Mouse (Mus musculus): ENCODE data around the gene Dmgdh. TPM values are rescaled to one million over a fixed set of nuclear protein-coding genes. Genes with fewer than 3 reads are reported as not detected.

The Dmgdh gene
- polyA plus RNA-seq, 1 experiment from 2014 or later: not detected

DNA sequence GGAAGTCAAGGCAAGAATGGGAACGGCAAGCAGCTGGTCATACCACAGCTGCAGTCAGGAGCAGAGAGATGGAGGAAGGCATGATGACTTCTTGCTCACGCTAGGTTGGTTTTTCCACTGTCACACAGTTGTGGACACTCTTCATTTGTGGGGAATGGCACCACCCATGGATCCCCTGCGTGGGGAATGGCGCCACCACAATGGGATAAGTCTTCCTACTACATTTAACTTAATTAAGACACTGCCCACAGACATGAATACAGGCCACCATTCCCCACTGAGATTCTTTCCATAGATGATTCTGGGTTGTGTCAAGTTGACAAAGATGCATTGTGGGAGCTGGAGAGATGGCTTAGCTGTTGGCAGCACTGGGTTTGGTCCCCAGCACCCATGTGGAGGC, 38.1 kb downstream of the Dmgdh start:
- H3K4me2 ChIP-seq (replicated peaks): no peak overlapping the region
- WGBS: 88% methylated on average over 4 of the region's 4 CpGs
- ATAC-seq (ENCODE audit: low FRiP score, low read depth): no peak
- H3K27ac ChIP-seq: no peak overlapping the region
- peaks cover 4% of the 10 kb centered on the region; the same call in 1 of the 2 replicates for H3K4me1 ChIP-seq
- no peaks in the 10 kb centered on the region for H3K9me3 ChIP-seq
- no peaks in the 10 kb centered on the region for H3K27me3 ChIP-seq
- H3K36me3 ChIP-seq: no peaks in the 10 kb centered on the region
- no peak overlapping the region for H3K9ac ChIP-seq
- H3K4me3 ChIP-seq: no peak overlapping the region

DNA sequence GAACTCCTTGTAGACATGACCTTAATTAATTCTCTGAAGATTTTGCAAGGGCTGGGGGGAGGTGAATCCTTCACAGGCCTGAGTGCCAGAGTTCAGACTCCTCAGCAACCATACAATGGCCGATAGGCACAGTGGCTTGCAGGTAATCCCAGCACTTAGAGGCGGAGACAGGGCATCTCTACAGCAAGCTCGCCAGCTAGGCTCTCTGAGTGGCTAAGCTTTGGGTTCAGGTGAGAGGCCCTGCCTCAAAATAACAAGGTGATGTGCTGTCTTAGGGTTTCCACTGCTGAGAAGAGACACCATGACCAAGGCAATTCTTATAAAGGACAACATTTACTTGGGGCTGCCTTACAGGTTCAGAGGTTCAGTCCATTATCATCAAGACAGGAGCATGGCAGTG, 39.6 kb downstream of the Dmgdh start:
- no peak overlapping the region for H3K27ac ChIP-seq
- H3K27me3 ChIP-seq: no peaks in the 10 kb centered on the region
- H3K4me1 ChIP-seq: peaks cover 10% of the 10 kb centered on the region; the same call in 1 of the 2 replicates
- H3K4me3 ChIP-seq: no peak overlapping the region
- no peaks in the 10 kb centered on the region for H3K9me3 ChIP-seq
- H3K9ac ChIP-seq: no peak overlapping the region
- no peak overlapping the region for H3K4me2 ChIP-seq (replicated peaks)
- no peaks in the 10 kb centered on the region for H3K36me3 ChIP-seq
- 88% methylated on average over 3 of the region's 3 CpGs for WGBS
- ATAC-seq (ENCODE audit: low FRiP score, low read depth): no peak

DNA sequence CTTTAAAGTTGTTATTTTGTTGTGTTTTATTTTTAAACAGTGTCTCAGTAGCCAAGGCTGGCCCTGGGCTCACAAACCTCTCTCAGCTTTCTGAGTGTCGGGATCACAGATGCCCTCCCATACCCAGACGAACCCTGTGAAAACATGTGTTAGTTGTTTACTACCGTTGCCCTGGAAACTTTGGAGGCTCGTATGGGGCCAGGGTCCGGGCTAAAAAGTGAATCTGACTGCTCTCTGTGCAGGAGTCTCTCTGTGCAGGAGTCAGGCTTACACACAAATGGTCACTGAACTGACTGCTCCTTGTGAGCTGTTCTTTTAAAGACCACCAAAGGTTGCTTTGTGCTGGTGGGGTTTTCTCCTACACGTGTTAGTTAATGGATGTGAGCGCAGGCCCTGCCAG, 42.9 kb downstream of the Dmgdh start:
- WGBS: 19% methylated on average over 7 of the region's 7 CpGs
- no peak; the same call in 1 of the 2 replicates for ATAC-seq (ENCODE audit: low FRiP score, low read depth)

DNA sequence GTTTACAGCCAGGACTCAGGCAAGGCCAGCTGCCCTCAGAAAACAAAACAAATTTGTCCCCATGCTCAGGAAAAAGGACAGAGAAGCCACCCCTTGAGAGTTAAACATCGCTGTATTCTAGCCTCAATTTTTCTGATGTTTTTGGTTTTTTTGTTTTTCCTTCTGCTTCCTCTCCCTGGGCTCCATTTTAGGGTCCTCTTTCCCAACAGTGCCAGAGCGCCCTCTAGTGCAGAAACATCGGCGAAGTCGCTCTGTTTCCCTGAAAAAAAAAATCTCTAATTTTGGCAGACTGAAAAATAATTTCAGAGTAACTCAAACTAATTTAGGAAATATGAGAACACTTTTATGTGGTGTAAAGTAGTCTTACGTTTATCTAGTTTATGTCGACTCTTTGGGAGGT, 44.7 kb downstream of the Dmgdh start:
- Histone ChIP-seq H3K4me3 (0 out of 2 replicates have a peak overlapping the region, but pooled peaks have one; percentile 8), H3K36me3 (no peaks in the 10 kb centered on the region), H3K27ac (no peak overlapping the region), H3K9me3 (no peaks in the 10 kb centered on the region), H3K9ac (no peak overlapping the region), H3K4me1 (peaks cover 13% of the 10 kb centered on the region; the same call in 1 of the 2 replicates), H3K4me2 (replicated peaks) (peak overlapping the region; percentile 43), H3K27me3 (no peaks in the 10 kb centered on the region)
- ATAC-seq (ENCODE audit: low FRiP score, low read depth): no peak
- 3% methylated on average over 7 of the region's 7 CpGs for WGBS

More for the DNA sequence above, 42.9 kb downstream of the Dmgdh start:
- Histone ChIP-seq H3K36me3 (no peaks in the 10 kb centered on the region), H3K27me3 (no peaks in the 10 kb centered on the region), H3K27ac (no peak overlapping the region), H3K4me3 (no peak overlapping the region), H3K4me2 (replicated peaks) (no peak overlapping the region), H3K9me3 (no peaks in the 10 kb centered on the region), H3K9ac (no peak overlapping the region; the same call in 1 of the 2 replicates), H3K4me1 (peaks cover 13% of the 10 kb centered on the region; the same call in 1 of the 2 replicates)

DNA sequence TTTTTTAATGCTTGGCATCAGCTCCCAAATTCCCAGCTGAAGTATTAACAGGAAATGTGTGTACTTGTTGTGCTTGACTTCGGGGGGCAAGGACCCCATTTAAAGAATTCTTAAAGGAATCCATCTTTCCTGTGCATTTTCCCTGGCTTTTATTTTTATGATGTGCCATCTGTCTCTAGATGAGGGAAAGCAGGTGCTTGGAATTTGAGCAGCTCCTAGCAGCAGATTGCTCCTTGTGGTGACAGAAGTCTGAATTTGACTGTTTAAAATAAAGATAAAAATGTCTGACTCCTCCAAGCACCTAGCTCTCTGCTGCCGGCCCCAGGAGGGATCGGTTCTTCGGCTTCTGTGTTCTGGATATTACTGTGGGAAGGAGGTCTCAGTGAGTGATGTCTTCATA, 47.7 kb downstream of the Dmgdh start:
- Histone ChIP-seq H3K27ac (no peak overlapping the region), H3K4me2 (replicated peaks) (no peak overlapping the region), H3K4me3 (no peak overlapping the region), H3K9me3 (no peaks in the 10 kb centered on the region), H3K4me1 (peaks cover 13% of the 10 kb centered on the region; the same call in 1 of the 2 replicates), H3K27me3 (no peaks in the 10 kb centered on the region), H3K9ac (no peak overlapping the region), H3K36me3 (no peaks in the 10 kb centered on the region)
- WGBS: 55% methylated on average over 4 of the region's 4 CpGs
- no peak for ATAC-seq (ENCODE audit: low FRiP score, low read depth)

DNA sequence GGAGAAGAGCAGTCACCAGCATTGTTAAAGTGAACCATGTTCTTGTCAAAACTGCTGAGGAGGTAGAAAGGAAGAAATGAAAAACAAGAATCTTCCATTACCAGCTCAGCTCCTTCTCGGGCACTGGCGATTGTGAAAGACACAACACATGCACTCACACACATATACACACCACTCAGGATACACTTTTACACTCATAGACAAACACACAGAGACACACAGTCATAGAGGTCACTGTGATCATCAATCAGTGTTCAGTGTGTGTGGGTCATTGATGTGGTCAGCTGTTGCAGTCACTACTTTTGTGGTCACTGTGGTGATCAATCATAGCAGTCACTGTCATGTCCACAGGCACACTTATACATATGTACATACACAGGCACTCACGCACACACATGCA, 49.2 kb downstream of the Dmgdh start:
- ATAC-seq (ENCODE audit: low FRiP score, low read depth): no peak
- Histone ChIP-seq H3K4me2 (replicated peaks) (no peak overlapping the region), H3K27me3 (no peaks in the 10 kb centered on the region), H3K27ac (no peak overlapping the region), H3K4me1 (peaks cover 6% of the 10 kb centered on the region; the same call in 1 of the 2 replicates), H3K9ac (no peak overlapping the region), H3K9me3 (no peaks in the 10 kb centered on the region), H3K36me3 (no peaks in the 10 kb centered on the region), H3K4me3 (no peak overlapping the region)
- 84% methylated on average over 3 of the region's 3 CpGs for WGBS

DNA sequence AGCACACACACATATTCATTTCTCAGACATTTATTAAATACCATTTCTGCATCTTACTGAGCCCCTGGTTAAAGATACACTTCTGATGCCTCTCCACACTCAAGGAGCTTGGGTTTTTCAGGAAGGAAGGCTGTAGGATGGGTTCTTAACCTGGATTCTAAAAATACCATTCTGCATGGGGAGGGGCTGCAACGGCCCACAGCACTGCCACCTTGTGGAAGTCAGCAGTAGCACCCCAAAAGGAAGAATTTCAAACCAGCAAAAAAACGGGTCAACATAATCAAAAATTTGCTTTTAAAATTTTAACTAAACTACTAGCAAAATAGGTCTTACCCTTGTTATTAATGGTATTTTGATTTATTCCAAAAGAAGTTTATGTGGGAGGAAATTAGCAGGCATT, 50.0 kb downstream of the Dmgdh start:
- H3K4me3 ChIP-seq: no peak overlapping the region
- no peaks in the 10 kb centered on the region for H3K9me3 ChIP-seq
- no peak for ATAC-seq (ENCODE audit: low FRiP score, low read depth)
- H3K27ac ChIP-seq: no peak overlapping the region
- H3K36me3 ChIP-seq: no peaks in the 10 kb centered on the region
- no peak overlapping the region for H3K4me2 ChIP-seq (replicated peaks)
- H3K27me3 ChIP-seq: no peaks in the 10 kb centered on the region
- WGBS: 25% methylated on average over 2 of the region's 2 CpGs
- H3K9ac ChIP-seq: no peak overlapping the region
- 0 out of 2 replicates have a peak, but pooled peaks cover 3% of the 10 kb centered on the region for H3K4me1 ChIP-seq

DNA sequence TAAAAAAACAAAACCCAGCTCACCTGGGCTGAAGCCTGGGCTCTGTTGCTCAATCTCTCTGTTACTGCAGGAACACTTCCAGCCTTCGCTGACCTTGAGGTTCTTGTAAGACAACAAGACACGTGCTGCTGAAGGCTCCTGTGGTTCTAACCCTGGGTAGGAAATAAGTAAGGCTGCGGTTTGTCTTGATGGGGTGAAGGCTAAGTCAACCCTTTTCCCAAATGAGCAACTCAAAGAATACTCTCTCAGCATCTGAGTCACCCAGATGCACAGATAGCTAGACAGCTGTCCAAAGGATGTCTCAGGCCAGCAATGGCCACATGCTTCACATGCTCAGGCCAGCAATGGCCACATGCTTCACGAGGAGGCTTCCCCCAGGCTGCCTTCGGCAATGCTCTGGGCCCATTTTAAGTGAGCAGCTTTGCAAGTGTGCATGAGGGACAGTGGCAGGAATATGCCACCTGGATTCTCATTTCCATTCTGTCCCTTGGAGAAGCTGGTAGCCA, 61.0 kb downstream of the Dmgdh start:
- H3K4me3 ChIP-seq: no peak overlapping the region
- no peaks in the 10 kb centered on the region for H3K9me3 ChIP-seq
- no peaks in the 10 kb centered on the region for H3K4me1 ChIP-seq
- no peaks in the 10 kb centered on the region for H3K27me3 ChIP-seq
- H3K27ac ChIP-seq: no peak overlapping the region
- H3K36me3 ChIP-seq: no peaks in the 10 kb centered on the region
- WGBS: 86% methylated on average over 5 of the region's 5 CpGs
- no peak overlapping the region for H3K4me2 ChIP-seq (replicated peaks)
- no peak for ATAC-seq (ENCODE audit: low FRiP score, low read depth)
- H3K9ac ChIP-seq: no peak overlapping the region

DNA sequence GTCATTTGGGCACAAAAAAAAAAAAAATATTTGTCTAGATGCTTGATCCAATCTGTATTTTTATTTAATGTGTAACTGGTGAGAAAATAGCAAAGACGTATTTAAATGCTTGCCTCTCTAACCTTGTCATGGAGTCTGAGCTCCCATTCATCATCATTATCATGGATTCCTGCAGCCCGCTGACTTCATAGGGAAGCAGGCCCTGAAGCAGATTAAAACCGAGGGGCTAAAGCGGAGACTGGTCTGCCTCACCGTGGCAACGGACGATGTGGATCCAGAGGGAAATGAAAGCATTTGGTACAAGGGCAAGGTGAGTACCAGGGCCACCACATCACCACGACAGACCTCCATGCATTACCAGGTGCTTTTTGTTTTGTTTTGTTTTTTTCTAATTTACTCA, 69.9 kb downstream of the Dmgdh start:
- H3K4me2 ChIP-seq (replicated peaks): no peak overlapping the region
- no peaks in the 10 kb centered on the region for H3K4me1 ChIP-seq
- no peaks in the 10 kb centered on the region for H3K36me3 ChIP-seq
- no peak for ATAC-seq (ENCODE audit: low FRiP score, low read depth)
- H3K9me3 ChIP-seq: no peaks in the 10 kb centered on the region
- no peak overlapping the region for H3K27ac ChIP-seq
- H3K27me3 ChIP-seq: no peaks in the 10 kb centered on the region
- H3K9ac ChIP-seq: no peak overlapping the region
- H3K4me3 ChIP-seq: no peak overlapping the region
- 50% methylated on average over 8 of the region's 8 CpGs for WGBS

DNA sequence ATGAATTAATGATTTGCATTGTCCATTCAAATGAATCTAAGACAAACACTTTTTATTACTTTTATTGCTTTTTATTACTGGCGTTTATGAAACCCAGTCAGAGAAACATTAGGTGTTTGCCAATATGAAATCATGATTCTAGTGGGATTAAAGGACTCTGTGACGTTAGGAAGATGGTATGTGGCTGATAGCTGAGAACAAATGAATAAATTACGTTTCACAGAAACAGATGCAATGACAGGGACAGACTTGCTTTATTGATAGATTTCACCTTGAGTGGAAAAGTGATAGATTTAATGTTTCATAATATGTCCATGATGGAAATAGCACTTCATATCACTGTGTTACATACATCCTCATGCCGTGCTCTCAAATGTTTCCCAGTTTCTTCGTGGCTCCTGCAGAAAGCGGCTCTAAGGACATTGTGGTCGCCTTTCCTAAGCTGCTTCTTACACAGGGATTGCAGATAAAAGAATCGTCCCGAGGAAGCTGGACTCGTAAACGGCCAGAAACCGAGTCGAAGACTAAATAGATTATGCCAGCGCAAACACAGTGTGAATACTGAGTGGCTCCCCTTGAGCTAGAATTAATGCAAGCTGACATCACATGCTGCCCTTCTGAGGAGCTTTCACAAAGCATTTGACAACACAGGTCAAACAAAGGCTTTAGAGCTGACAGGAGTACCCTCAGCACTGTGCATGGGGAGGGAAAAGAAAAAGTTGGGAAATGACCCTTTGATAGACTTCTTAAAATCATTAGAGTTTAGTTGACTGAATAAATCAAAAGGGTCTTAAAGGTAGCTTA, 78.6 kb downstream of the Dmgdh start:
- Histone ChIP-seq H3K27ac (no peak overlapping the region), H3K4me2 (replicated peaks) (no peak overlapping the region), H3K27me3 (no peaks in the 10 kb centered on the region), H3K9me3 (no peaks in the 10 kb centered on the region), H3K4me1 (no peaks in the 10 kb centered on the region), H3K36me3 (no peaks in the 10 kb centered on the region), H3K4me3 (no peak overlapping the region), H3K9ac (no peak overlapping the region)
- ATAC-seq (ENCODE audit: low FRiP score, low read depth): no peak
- WGBS: 71% methylated on average over 14 of the region's 14 CpGs

DNA sequence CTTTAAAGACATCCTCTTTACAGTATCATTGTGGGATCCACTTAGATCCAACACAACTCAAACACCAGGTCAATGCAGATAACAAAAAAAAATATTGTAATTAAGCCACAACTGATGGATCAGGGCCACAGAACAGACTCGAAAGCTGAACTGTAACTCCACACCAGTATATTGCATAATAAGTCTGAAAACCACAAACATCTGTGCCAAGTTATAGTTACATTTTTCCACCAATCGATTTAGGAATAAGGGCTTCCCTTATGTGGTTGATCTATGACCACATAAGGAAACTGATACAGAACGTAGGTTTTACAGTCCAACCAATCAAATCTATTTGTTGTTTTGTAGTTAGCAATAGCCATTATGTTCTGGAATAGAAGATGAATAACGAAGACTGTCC, 80.9 kb downstream of the Dmgdh start:
- Histone ChIP-seq H3K36me3 (no peaks in the 10 kb centered on the region), H3K9ac (no peak overlapping the region), H3K4me3 (no peak overlapping the region), H3K9me3 (no peaks in the 10 kb centered on the region), H3K27me3 (no peaks in the 10 kb centered on the region), H3K27ac (no peak overlapping the region), H3K4me1 (0 out of 2 replicates have a peak, but pooled peaks cover 6% of the 10 kb centered on the region), H3K4me2 (replicated peaks) (no peak overlapping the region)
- no peak for ATAC-seq (ENCODE audit: low FRiP score, low read depth)
- WGBS: 68% methylated on average over 4 of the region's 4 CpGs

DNA sequence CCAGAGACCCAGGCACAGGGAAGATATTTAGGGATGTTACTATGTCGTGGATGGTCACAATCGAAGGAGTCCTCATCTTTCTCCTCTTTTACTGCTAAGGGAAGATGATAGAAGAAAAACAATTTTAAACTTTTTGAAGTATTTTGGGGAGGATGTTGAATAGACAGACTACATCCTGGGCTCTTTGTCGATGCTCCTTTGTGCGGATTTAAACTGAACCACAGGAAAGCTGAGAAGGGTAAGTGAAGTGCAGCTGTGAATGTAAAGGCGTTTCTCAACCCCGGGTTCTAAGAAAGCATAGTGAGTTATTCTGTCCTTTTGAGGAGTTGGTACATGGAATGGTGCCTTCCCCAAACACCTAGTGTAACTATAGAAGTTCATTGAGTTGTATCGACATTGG, 82.4 kb downstream of the Dmgdh start:
- 0 out of 2 replicates have a peak, but pooled peaks cover 6% of the 10 kb centered on the region for H3K4me1 ChIP-seq
- no peak overlapping the region for H3K9ac ChIP-seq
- ATAC-seq (ENCODE audit: low FRiP score, low read depth): no peak
- no peaks in the 10 kb centered on the region for H3K36me3 ChIP-seq
- no peaks in the 10 kb centered on the region for H3K9me3 ChIP-seq
- no peak overlapping the region for H3K27ac ChIP-seq
- no peak overlapping the region for H3K4me2 ChIP-seq (replicated peaks)
- H3K27me3 ChIP-seq: no peaks in the 10 kb centered on the region
- 94% methylated on average over 7 of the region's 7 CpGs for WGBS
- H3K4me3 ChIP-seq: no peak overlapping the region
